Mouse (Mus musculus): Measurements from ENCODE around the gene Cep19. TPM values are rescaled to one million over a fixed set of nuclear protein-coding genes. Genes with fewer than 3 reads are reported as not detected.

Gene Cep19
- polyA plus RNA-seq, 1 experiment from 2014 or later: 29.3 TPM

GRCm38 (mm10) chr16:32133148-32133547 lies 33.5 kb downstream of the Cep19 start:
- H3K36me3 ChIP-seq (ENCODE audit: control insufficient read depth, insufficient read depth, low read length): no peaks in the 10 kb centered on the region
- no peak overlapping the region for H3K4me3 ChIP-seq (ENCODE audit: low read length)
- no peak overlapping the region for H3K4me2 ChIP-seq (ENCODE audit: low read depth, low read length)
- H3K9ac ChIP-seq (ENCODE audit: low read depth, low read length): no peak overlapping the region
- no peaks in the 10 kb centered on the region for H3K4me1 ChIP-seq (ENCODE audit: control insufficient read depth, insufficient read depth, low read length)
- H3K27ac ChIP-seq (ENCODE audit: low read length): no peak overlapping the region
- no peaks in the 10 kb centered on the region for H3K27me3 ChIP-seq (replicated peaks; ENCODE audit: control insufficient read depth, insufficient read depth, low read length)
- WGBS: 85% methylated on average over 3 of the region's 3 CpGs
- ATAC-seq: no peak
- H3K9me3 ChIP-seq (ENCODE audit: control insufficient read depth, low read length): no peaks in the 10 kb centered on the region

DNA sequence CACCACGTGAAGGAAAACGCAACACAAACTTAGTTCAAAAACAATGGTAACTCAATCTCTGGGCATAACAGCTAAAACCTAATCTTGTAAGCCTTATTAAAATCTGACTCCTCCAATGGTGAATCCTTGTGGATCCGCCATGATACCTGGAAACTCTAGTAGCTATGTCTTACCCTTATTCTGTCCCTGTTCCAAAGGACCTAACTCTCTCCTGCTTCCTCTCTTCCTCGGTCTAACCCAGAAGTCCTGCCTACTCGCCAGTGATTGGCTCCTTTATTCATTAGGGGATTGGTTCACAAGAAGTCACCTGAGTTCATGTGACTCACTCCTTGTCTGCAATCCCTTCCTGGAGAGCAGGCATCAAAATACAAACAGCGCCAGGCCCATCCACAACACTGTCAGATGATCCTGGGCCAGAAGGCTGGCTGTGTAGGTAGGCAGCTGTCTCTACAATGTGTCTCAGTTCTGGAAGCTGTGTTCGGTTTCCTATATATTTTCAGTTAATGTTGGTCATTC lies 36.3 kb downstream of the Cep19 start:
- no peak overlapping the region for H3K9ac ChIP-seq (ENCODE audit: low read depth, low read length)
- H3K36me3 ChIP-seq (ENCODE audit: control insufficient read depth, insufficient read depth, low read length): no peaks in the 10 kb centered on the region
- H3K9me3 ChIP-seq (ENCODE audit: control insufficient read depth, low read length): no peaks in the 10 kb centered on the region
- H3K27ac ChIP-seq (ENCODE audit: low read length): no peak overlapping the region
- no peak overlapping the region for H3K4me2 ChIP-seq (ENCODE audit: low read depth, low read length)
- no peaks in the 10 kb centered on the region for H3K27me3 ChIP-seq (replicated peaks; ENCODE audit: control insufficient read depth, insufficient read depth, low read length)
- ATAC-seq: no peak
- WGBS: 84% methylated on average over 7 of the region's 7 CpGs
- no peaks in the 10 kb centered on the region for H3K4me1 ChIP-seq (ENCODE audit: control insufficient read depth, insufficient read depth, low read length)
- H3K4me3 ChIP-seq (ENCODE audit: low read length): no peak overlapping the region

- no peaks in the 10 kb centered on the region for H3K4me1 ChIP-seq (ENCODE audit: control insufficient read depth, insufficient read depth, low read length)
- ATAC-seq: no peak
Measured at GRCm38 (mm10) chr16:32138954-32139353, 39.4 kb downstream of the Cep19 start.

GRCm38 (mm10) chr16:32143766-32144165 lies 44.2 kb downstream of the Cep19 start:
- 95% methylated on average over 15 of the region's 15 CpGs for WGBS
- Histone ChIP-seq H3K27me3 (replicated peaks; ENCODE audit: control insufficient read depth, insufficient read depth, low read length) (no peaks in the 10 kb centered on the region), H3K4me1 (ENCODE audit: control insufficient read depth, insufficient read depth, low read length) (no peaks in the 10 kb centered on the region), H3K9me3 (ENCODE audit: control insufficient read depth, low read length) (no peaks in the 10 kb centered on the region), H3K36me3 (ENCODE audit: control insufficient read depth, insufficient read depth, low read length) (no peaks in the 10 kb centered on the region; the same call in 1 of the 2 replicates), H3K4me3 (ENCODE audit: low read length) (no peak overlapping the region), H3K9ac (ENCODE audit: low read depth, low read length) (no peak overlapping the region), H3K4me2 (ENCODE audit: low read depth, low read length) (no peak overlapping the region), H3K27ac (ENCODE audit: low read length) (no peak overlapping the region)
- no peak for ATAC-seq

More at GRCm38 (mm10) chr16:32138954-32139353, 39.4 kb downstream of the Cep19 start:
- Histone ChIP-seq H3K9me3 (ENCODE audit: control insufficient read depth, low read length) (no peaks in the 10 kb centered on the region), H3K27ac (ENCODE audit: low read length) (no peak overlapping the region), H3K27me3 (replicated peaks; ENCODE audit: control insufficient read depth, insufficient read depth, low read length) (no peaks in the 10 kb centered on the region), H3K4me2 (ENCODE audit: low read depth, low read length) (no peak overlapping the region), H3K4me3 (ENCODE audit: low read length) (no peak overlapping the region), H3K36me3 (ENCODE audit: control insufficient read depth, insufficient read depth, low read length) (no peaks in the 10 kb centered on the region; the same call in 1 of the 2 replicates), H3K9ac (ENCODE audit: low read depth, low read length) (no peak overlapping the region)
- WGBS: 84% methylated on average over 1 of the region's 1 CpGs

GRCm38 (mm10) chr16:32144592-32144991 lies 45.0 kb downstream of the Cep19 start:
- WGBS: 92% methylated on average over 17 of the region's 17 CpGs
- no peaks in the 10 kb centered on the region for H3K4me1 ChIP-seq (ENCODE audit: control insufficient read depth, insufficient read depth, low read length)
- no peak for ATAC-seq
- H3K9ac ChIP-seq (ENCODE audit: low read depth, low read length): no peak overlapping the region
- no peak overlapping the region for H3K27ac ChIP-seq (ENCODE audit: low read length)
- H3K9me3 ChIP-seq (ENCODE audit: control insufficient read depth, low read length): no peaks in the 10 kb centered on the region
- H3K27me3 ChIP-seq (replicated peaks; ENCODE audit: control insufficient read depth, insufficient read depth, low read length): no peaks in the 10 kb centered on the region
- no peaks in the 10 kb centered on the region; the same call in 1 of the 2 replicates for H3K36me3 ChIP-seq (ENCODE audit: control insufficient read depth, insufficient read depth, low read length)
- H3K4me3 ChIP-seq (ENCODE audit: low read length): no peak overlapping the region
- H3K4me2 ChIP-seq (ENCODE audit: low read depth, low read length): no peak overlapping the region

GRCm38 (mm10) chr16:32147589-32148207 lies 48.1 kb downstream of the Cep19 start:
- no peaks in the 10 kb centered on the region for H3K27me3 ChIP-seq (replicated peaks; ENCODE audit: control insufficient read depth, insufficient read depth, low read length)
- ATAC-seq: peak; percentile 56; the same call in 1 of the 2 replicates
- no peaks in the 10 kb centered on the region; the same call in 1 of the 2 replicates for H3K36me3 ChIP-seq (ENCODE audit: control insufficient read depth, insufficient read depth, low read length)
- H3K4me2 ChIP-seq (ENCODE audit: low read depth, low read length): peak overlapping the region; percentile 40
- H3K4me3 ChIP-seq (ENCODE audit: low read length): 0 out of 2 replicates have a peak overlapping the region, but pooled peaks have one; percentile 5
- no peak overlapping the region for H3K27ac ChIP-seq (ENCODE audit: low read length)
- H3K9ac ChIP-seq (ENCODE audit: low read depth, low read length): no peak overlapping the region
- H3K4me1 ChIP-seq (ENCODE audit: control insufficient read depth, insufficient read depth, low read length): no peaks in the 10 kb centered on the region
- WGBS: 57% methylated on average over 11 of the region's 13 CpGs
- no peaks in the 10 kb centered on the region for H3K9me3 ChIP-seq (ENCODE audit: control insufficient read depth, low read length)

DNA sequence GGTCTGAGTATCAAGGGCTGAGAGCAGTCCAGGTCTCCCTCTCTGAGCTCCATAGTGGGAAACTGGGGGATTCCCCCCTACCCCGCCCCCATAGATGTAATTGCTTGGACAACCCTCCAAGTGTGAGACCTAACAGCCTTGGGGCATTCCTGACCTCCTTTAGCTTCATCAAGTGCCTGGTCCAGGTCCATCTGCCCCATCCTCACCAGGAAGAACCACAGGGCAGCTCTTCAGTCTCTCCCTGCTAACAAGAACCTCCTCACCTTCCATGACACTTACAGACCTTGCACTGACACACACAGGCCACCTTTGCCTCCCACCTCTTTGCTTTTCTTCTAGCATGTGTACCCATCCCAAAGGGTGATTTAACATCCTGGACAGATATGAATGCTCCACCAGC lies 54.4 kb downstream of the Cep19 start:
- H3K4me2 ChIP-seq (ENCODE audit: low read depth, low read length): no peak overlapping the region
- no peaks in the 10 kb centered on the region for H3K27me3 ChIP-seq (replicated peaks; ENCODE audit: control insufficient read depth, insufficient read depth, low read length)
- ATAC-seq: no peak
- H3K4me3 ChIP-seq (ENCODE audit: low read length): no peak overlapping the region
- H3K4me1 ChIP-seq (ENCODE audit: control insufficient read depth, insufficient read depth, low read length): no peaks in the 10 kb centered on the region
- no peak overlapping the region for H3K27ac ChIP-seq (ENCODE audit: low read length)
- no peak overlapping the region for H3K9ac ChIP-seq (ENCODE audit: low read depth, low read length)
- WGBS: 88% methylated on average over 1 of the region's 1 CpGs
- no peaks in the 10 kb centered on the region for H3K36me3 ChIP-seq (ENCODE audit: control insufficient read depth, insufficient read depth, low read length)
- H3K9me3 ChIP-seq (ENCODE audit: control insufficient read depth, low read length): no peaks in the 10 kb centered on the region

DNA sequence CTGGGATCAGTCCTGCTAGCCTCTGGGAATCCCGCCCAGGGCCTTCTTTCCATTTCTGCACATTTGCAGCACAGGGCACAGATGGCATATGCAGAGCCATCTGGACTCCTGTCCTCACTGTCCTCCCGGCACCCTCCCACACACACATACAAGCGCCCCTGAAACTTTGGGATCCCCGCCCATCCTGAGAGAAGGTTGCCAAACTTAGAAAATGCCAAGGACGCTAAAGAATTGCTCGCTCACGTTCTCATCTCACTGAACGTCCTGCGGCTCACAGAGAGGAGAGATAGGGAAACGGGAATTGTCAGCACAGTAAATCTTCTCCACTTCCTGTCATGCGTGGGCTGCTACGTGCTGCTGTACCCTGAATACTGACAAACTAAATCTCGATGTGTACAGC lies 54.8 kb downstream of the Cep19 start:
- no peak for ATAC-seq
- H3K36me3 ChIP-seq (ENCODE audit: control insufficient read depth, insufficient read depth, low read length): no peaks in the 10 kb centered on the region
- H3K4me1 ChIP-seq (ENCODE audit: control insufficient read depth, insufficient read depth, low read length): no peaks in the 10 kb centered on the region
- no peaks in the 10 kb centered on the region for H3K27me3 ChIP-seq (replicated peaks; ENCODE audit: control insufficient read depth, insufficient read depth, low read length)
- H3K4me3 ChIP-seq (ENCODE audit: low read length): no peak overlapping the region
- H3K9ac ChIP-seq (ENCODE audit: low read depth, low read length): 0 out of 2 replicates have a peak overlapping the region, but pooled peaks have one; percentile 13
- 52% methylated on average over 13 of the region's 13 CpGs for whole genome bisulfite sequencing
- no peak overlapping the region for H3K27ac ChIP-seq (ENCODE audit: low read length)
- H3K4me2 ChIP-seq (ENCODE audit: low read depth, low read length): no peak overlapping the region
- no peaks in the 10 kb centered on the region for H3K9me3 ChIP-seq (ENCODE audit: control insufficient read depth, low read length)

DNA sequence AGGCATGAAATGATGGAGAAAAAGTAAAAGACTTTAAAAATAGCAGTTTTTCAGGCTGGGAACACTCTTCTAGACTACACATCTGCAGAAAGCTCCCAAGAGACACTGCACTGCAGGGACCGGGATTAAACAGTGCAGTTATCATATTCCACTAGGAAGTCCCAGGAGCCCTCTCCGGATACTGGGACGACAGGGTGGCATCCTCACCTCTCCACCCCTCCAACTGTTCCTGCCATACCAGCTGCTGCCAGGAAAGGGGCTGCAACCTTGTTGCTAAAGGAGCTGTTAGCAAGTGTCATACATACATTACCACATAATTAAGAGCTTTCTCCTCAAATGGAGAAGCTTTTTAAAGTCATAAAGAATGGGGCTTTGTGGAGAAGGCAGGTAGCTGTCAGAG lies 57.1 kb downstream of the Cep19 start:
- WGBS: 40% methylated on average over 3 of the region's 3 CpGs
- H3K27me3 ChIP-seq (replicated peaks; ENCODE audit: control insufficient read depth, insufficient read depth, low read length): no peaks in the 10 kb centered on the region
- H3K4me1 ChIP-seq (ENCODE audit: control insufficient read depth, insufficient read depth, low read length): no peaks in the 10 kb centered on the region
- no peak overlapping the region for H3K4me3 ChIP-seq (ENCODE audit: low read length)
- H3K9ac ChIP-seq (ENCODE audit: low read depth, low read length): no peak overlapping the region
- H3K9me3 ChIP-seq (ENCODE audit: control insufficient read depth, low read length): no peaks in the 10 kb centered on the region
- no peak overlapping the region for H3K27ac ChIP-seq (ENCODE audit: low read length)
- no peaks in the 10 kb centered on the region for H3K36me3 ChIP-seq (ENCODE audit: control insufficient read depth, insufficient read depth, low read length)
- ATAC-seq: no peak
- H3K4me2 ChIP-seq (ENCODE audit: low read depth, low read length): no peak overlapping the region
